Mouse (Mus musculus): ENCODE measurements around the gene Tvp23a. TPM values are rescaled to one million over a fixed set of nuclear protein-coding genes. Genes with fewer than 3 reads are reported as not detected.
A peak's percentile ranks its signal among the peaks of the same experiment; 100 is the strongest.

Tvp23a gene
- 10 to 100 TPM; 26.2 to 27.2 TPM for total RNA-seq (2021)
- long read RNA-seq, experiment 1, transcript Tvp23a-201 (7 exons, 3,315 nt) = major isoform, 8 of 24 reads
- long read RNA-seq, experiment 1, partial matches to known transcripts = 1 of 24 reads
- long read RNA-seq, experiment 1, other reads (novel, unspliced or antisense) = 15 of 24 reads
- long read RNA-seq, experiment 2, transcript Tvp23a-201 (7 exons, 3,315 nt) = major isoform, 6 of 25 reads
- long read RNA-seq, experiment 2, partial matches to known transcripts = 2 of 25 reads
- long read RNA-seq, experiment 2, other reads (novel, unspliced or antisense) = 17 of 25 reads

DNA sequence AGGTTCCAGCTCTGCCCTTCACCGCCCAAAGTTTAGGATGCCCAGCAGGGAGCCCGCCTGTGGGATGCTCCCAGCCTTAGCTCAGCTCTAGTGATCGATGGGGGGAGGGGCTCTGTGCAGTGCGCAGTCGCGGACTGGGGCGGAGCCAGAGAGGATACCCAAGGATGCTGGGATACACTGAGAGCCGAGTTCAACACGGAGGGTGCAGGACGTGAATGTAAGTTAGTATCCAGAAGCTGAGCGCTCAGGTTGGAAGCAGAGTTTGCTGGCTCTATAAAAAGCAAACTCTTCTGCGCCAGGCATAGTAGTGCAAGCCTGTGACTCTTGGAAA is at the start of gene Tvp23a:
Tvp23a (minus strand) TSS at position 99 of the 331 bp plus-strand sequence.
- Histone ChIP-seq H3K4me3 (peak within 1 kb of the TSS; percentile 72), H3K27ac (peak within 1 kb of the TSS; percentile 89)
- TF ChIP-seq CTCF (conservative IDR thresholded peaks at IDR 0.05) = peak; percentile 25

DNA sequence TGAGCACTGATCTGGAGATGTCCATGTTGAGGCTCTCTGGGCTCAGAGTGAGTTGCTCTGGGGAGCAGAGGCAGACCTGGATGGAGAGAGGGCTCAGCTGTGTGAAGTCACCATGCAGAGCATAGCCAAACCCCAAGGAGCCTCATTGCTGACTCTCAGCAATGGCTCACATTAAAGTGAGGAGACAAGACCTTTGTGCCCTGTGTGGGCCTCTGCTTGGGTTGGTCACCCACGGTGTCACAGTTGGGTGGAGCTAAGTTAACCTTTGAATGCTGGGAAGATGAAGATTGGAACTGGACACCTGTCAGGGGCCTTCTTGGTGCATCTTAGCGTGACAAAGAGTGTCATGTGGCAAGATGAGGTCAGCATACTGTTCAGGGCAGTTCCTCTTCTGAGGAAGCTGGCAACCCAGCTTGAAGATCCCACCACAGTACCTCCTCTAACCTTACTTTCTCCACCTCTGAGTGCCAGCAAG is 48.7 kb upstream of the Tvp23a start:
- no peak for DNase-seq (ENCODE audit: low spot score in 2 of 2)
- no peak overlapping the region for H3K4me3 ChIP-seq
- no peak overlapping the region for H3K27ac ChIP-seq
- TF ChIP-seq CTCF (conservative IDR thresholded peaks at IDR 0.05) = no peak

More for the DNA sequence above, at the start of gene Tvp23a:
- DNase-seq (ENCODE audit: low spot score in 2 of 2) = peak; percentile 91 to 93

DNA sequence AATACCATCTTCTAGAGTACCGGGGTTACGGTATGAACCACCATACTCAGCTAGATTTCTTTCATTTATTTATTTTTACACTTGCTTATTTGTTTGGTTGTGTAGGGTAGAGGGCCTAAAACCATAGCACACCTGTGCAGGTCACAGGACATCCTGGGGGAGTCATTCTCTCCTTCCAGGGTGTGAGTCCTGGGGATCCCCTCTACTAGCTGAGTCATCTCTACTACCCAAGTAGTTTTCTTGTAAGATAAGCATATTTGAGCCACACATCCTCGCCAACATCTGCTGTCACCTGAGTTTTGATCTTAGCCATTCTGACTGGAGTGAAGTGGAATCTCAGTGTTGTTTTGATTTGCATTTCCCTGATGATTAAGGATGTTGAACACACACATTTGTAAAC is 45.4 kb upstream of the Tvp23a start:
- Histone ChIP-seq H3K27ac (no peak overlapping the region), H3K4me3 (no peak overlapping the region)
- no peak for TF ChIP-seq CTCF (conservative IDR thresholded peaks at IDR 0.05)
- DNase-seq (ENCODE audit: low spot score in 2 of 2) = no peak

DNA sequence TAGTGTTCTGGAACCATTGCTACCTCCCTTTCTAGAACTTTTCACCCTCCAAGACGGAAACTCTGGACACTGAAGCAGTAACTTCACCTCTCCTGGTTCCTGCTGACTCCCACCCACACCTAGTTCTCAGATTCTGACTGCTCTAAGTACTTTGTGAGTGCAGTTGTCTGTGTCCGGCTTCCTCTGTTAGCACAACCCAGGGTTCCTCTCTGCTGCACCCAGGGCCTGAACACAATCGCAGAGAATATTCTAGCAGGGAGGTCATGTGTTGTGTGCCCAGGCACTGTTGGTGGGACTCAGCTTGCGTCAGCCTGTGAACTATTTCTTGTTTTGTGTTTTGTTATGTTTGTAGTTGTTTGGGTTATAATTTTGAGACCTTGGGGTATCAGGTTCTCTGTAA is 44.6 kb upstream of the Tvp23a start:
- DNase-seq (ENCODE audit: low spot score in 2 of 2) = no peak
- TF ChIP-seq CTCF (conservative IDR thresholded peaks at IDR 0.05) = no peak
- Histone ChIP-seq H3K4me3 (no peak overlapping the region), H3K27ac (no peak overlapping the region)

DNA sequence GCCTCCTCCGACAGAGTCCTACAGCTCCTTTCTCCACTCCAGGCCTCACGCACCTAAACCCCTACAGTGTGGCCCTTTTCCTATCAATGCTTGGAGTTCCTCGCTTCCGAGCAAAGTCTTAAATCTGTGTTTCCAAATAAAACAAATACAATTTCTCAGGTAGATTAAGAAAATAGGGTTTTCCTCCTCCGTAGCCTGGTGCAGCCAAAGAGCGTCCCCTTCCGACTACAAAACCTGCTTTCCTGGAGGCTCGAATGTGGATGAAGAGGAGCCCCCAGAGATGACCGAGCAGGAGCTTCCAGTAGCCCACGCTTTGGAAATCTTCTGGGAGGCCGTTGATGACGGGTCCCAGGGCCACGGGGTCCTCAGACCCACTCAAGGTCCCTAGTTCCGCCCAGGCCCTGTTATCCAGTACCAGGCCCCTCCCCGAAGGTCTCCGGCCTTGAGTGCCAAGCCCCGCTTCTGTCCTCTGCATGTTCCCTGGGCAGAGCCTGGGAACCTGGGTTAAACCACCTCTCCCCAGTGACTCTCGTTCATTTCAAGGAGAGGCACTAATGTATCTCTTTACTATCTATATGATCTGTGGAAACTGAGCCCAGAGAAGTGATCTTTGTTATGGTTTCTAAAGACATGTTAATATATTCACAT is 43.5 kb upstream of the Tvp23a start:
- H3K27ac ChIP-seq = no peak overlapping the region
- DNase-seq (ENCODE audit: low spot score in 2 of 2) = no peak
- TF ChIP-seq CTCF (conservative IDR thresholded peaks at IDR 0.05) = no peak
- H3K4me3 ChIP-seq = no peak overlapping the region

DNA sequence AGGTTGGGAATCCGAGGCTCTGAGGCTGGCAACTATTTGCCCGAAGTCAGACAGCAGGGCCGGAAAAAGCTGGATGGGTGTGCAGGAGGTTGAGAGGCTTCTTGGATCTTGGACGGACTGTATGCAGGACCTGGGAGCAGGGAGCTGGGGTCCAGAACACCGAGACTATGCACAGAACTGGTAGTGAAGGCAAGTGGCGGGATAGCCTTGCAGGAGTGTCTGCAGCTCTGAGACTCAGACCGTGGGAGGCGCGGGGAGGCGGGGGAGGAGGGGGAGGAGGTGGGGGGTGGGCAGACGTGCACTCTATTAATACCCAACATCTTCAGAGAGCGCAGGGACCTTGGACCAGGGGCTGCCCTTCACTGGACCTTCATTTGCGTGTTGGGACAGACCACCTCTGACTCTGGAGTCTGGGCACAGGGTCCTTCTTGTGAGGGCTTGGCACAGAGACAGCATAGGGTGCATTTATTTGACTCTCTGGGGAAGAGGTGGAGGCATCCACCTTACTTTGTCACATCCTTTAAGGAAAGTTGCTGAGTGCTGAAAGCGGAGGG is 42.8 kb upstream of the Tvp23a start:
- Histone ChIP-seq H3K27ac (no peak overlapping the region), H3K4me3 (peak overlapping the region; percentile 17; the same call in 1 of the 2 replicates)
- no peak for DNase-seq (ENCODE audit: low spot score in 2 of 2)
- no peak for TF ChIP-seq CTCF (conservative IDR thresholded peaks at IDR 0.05)

DNA sequence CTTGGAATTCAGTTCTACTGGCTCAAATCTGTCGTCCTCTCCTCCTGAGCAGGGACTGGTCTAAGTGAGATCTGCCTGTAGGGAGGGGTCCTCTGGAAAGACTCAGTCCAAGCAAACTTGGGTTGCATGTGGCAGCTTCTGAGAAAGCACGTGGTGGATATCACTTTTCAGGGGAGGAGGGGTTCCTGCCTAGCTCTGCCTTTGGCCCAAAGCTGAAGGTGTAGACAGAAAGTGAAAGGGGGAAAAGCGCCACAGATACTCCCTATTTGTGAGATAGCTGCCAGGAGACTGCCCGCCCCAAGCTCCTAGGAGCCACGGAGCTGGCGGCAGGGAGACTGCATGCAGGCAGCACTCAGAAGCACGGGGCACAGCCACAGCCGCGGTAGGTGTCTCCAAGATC is 42.3 kb upstream of the Tvp23a start:
- TF ChIP-seq CTCF (conservative IDR thresholded peaks at IDR 0.05) = no peak

DNA sequence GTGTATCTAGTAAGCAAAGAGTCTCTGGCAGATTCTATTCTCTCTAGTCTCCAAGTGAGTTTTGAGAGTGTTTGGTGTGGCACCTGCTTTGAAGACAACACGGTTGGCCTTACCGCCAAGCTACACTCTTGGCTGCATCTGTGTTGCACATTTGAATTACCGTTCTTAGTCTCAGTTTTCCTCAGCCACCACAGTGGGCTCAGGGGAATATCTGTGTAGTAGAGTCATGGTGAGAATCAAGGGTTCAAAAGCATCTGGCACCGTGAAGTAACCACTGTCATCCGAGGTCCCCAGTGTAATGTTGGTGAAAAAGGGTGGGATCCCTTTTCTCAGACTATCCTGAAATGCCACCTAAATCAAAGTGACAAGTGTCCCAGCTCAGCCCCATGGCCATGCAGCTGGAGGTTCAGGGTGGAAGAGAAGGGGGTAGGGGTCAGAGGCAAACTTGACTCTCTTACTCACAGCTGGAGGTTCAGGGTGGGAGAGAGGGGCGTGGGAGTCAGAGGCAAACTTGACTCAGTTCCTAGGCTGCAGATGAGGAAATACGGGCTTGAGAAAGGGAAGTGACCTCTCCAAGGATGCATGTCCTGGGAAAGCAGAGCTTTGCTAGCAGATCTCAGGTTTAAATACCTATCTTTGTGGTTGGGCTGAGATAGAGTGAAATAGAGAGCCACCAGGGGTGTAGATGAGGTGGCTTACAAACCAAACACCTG is 41.8 kb upstream of the Tvp23a start:
- Histone ChIP-seq H3K27ac (no peak overlapping the region), H3K4me3 (no peak overlapping the region)
- DNase-seq (ENCODE audit: low spot score in 2 of 2) = no peak
- no peak for TF ChIP-seq CTCF (conservative IDR thresholded peaks at IDR 0.05)

More for the DNA sequence above, 42.3 kb upstream of the Tvp23a start:
- Histone ChIP-seq H3K4me3 (peak overlapping the region; percentile 17; the same call in 1 of the 2 replicates), H3K27ac (no peak overlapping the region)
- no peak for DNase-seq (ENCODE audit: low spot score in 2 of 2)

DNA sequence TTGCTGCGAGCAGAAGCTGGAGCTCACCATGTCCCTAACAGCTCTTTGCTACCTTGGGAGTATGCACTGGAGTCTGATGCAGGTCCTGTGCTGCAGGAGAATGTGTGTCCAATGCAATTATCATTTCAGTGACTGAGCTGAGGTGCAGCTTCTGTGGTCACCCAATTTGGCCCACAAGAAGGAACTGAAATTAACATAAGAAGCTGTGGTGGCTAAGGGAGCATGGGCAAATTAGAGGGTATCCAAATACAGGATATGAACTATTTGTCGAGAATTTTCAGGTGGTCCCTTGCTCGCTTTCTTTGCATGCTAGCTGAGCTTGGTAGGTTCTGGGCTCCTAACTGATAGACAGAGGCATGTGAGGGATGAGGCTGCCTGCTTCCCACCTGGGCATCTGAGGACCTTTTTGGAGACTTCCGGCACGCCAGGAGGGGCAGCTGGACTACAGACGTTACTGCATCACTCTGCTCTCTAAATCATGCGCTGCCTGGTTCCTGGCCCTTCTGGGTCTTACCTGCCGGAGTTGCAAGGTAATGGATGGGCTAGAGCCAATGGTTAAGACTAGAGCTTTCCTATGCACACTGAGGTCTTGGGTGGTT is 40.8 kb upstream of the Tvp23a start:
- TF ChIP-seq CTCF (conservative IDR thresholded peaks at IDR 0.05) = no peak
- H3K27ac ChIP-seq = no peak overlapping the region
- DNase-seq (ENCODE audit: low spot score in 2 of 2) = no peak

DNA sequence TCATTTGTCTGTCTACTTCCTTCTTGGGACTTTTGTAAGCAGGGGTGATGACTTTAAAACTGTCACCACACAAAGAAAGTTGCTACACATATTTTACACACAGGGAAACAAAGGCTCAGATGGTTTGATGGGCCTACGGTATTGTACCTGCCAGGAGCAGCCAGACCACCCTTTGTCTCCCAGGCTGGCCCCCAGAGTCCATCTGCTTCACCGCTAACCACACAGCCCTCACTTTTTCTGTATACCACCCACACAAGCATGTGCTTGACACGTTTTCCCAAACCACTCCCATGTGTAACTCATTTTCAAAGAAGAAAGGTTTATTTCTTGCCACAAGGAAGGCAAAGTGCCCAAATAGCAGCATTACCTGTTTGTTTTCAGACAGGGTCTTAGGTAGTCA is 39.8 kb upstream of the Tvp23a start:
- no peak for TF ChIP-seq CTCF (conservative IDR thresholded peaks at IDR 0.05)
- no peak for DNase-seq (ENCODE audit: low spot score in 2 of 2)
- no peak overlapping the region for H3K27ac ChIP-seq
- H3K4me3 ChIP-seq = no peak overlapping the region

More for the DNA sequence above, 40.8 kb upstream of the Tvp23a start:
- H3K4me3 ChIP-seq = no peak overlapping the region

DNA sequence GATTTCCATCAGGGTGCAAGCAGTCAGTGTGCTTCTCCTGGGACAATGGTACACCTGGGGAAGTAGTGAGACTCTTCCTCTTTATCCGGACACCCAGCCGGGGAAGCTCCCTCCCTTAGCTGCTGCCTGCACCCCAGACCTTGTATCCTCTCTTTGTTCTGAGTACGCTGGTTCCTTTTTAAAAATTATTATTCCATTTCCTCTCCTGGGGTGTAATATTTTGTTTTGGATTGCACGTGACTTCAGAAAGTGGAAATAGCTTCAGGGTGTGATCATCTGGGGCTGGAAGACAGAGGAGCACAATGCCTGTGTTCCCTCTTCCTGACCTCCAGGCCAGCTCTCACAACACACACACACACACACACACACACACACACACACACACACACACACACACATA is 35.2 kb upstream of the Tvp23a start:
- no peak overlapping the region for H3K27ac ChIP-seq
- no peak overlapping the region for H3K4me3 ChIP-seq
- TF ChIP-seq CTCF (conservative IDR thresholded peaks at IDR 0.05) = no peak
- DNase-seq (ENCODE audit: low spot score in 2 of 2) = no peak

DNA sequence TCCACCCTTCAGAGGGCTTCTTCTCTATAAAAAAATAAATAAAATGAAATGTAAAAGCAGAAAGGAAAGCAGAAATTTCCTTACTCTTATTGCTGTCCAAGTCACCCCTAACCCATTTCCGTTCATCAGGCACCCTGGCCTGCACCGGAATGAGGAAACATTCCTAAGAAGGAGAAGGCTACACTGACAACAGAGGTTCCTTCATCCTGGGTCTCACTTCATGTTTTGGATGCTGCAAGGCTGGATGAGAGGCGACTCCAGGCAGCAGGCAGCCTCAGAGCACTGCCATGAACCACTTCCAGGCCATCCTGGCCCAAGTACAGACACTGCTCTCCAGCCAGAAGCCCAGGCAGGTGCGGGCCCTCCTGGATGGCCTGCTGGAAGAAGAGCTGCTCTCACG is 32.7 kb upstream of the Tvp23a start, which contains the start of gene Ciita:
Ciita (plus strand) TSS at position 203 of the 400 bp plus-strand sequence.
- TF ChIP-seq CTCF (conservative IDR thresholded peaks at IDR 0.05) = no peak
- H3K27ac ChIP-seq = no peak within 1 kb of the TSS
- no peak for DNase-seq (ENCODE audit: low spot score in 2 of 2)
- no peak within 1 kb of the TSS for H3K4me3 ChIP-seq

DNA sequence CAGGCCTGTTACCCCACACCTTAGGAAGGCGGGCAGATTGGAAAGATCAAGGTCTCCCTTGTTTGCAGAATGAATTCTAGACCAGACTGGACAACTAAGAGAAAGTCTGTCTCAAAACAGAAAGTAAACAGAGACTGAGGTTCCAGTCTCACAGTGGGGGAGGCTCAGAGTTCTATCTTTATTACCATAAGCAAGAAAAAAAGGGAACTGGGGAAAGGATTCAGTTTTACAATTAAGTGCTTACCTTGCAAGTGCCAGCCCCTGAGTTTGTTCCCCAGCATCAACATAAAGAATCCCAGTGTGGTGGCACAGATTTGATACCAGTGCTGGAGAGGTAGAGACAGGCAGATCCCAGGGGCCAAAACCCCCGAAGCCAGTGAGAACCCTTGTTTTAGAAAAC is 28.8 kb upstream of the Tvp23a start:
- Histone ChIP-seq H3K27ac (no peak overlapping the region), H3K4me3 (no peak overlapping the region)
- TF ChIP-seq CTCF (conservative IDR thresholded peaks at IDR 0.05) = no peak
- DNase-seq (ENCODE audit: low spot score in 2 of 2) = no peak

Data from layer of hippocampus, adult 2 months (tissue).